In genomic region chr2:32689420-32689819, GRCm38 (mm10) we compare ENCODE assay signal across 9 mouse cellular contexts. TPM values are rescaled to one million over a fixed set of nuclear protein-coding genes. Genes with fewer than 3 reads are reported as not detected.
A peak's percentile ranks its signal among the peaks of the same experiment; 100 is the strongest.
DNase-seq lines count a peak whose midpoint lies in the region; ATAC-seq and TF ChIP-seq lines count a peak whose summit lies in the region.
"Had no signal": no experiment of that assay in that cellular context is flagged by ENCODE, and none has a peak within 500 bp of the region (broad histone marks: within the 10 kb centered on the region; RNA-seq: fewer than 3 reads in every experiment).

No protein-coding gene starts in this region.

- H3K27me3 ChIP-seq in lung, embryonic 14.5 days (ENCODE audit: insufficient read depth, low read length) = no peaks in the 10 kb centered on the region
- H3K27me3 ChIP-seq: liver, embryonic 15.5 days had no signal

- no peak overlapping the region for H3K4me3 ChIP-seq in lung, embryonic 14.5 days (ENCODE audit: low read depth, low read length)
- H3K4me3 ChIP-seq: liver, embryonic 15.5 days had no signal

- peaks cover 46% of the 10 kb centered on the region for H3K36me3 ChIP-seq in lung, embryonic 14.5 days (ENCODE audit: insufficient read depth)

- no peaks in the 10 kb centered on the region for H3K9me3 ChIP-seq in lung, embryonic 14.5 days (ENCODE audit: low read depth, low read length)
- H3K9me3 ChIP-seq: liver, embryonic 15.5 days had no signal

- WGBS in lung, embryonic 14.5 days = 21% methylated on average over 5 of the region's 5 CpGs

- TF ChIP-seq CTCF in lung, embryonic 14.5 days (IDR thresholded peaks at IDR 0.05; ENCODE audit: low read depth) = peak; percentile 100

- intact Hi-C loops in gastrocnemius, postnatal 36 days (cut with DNase I) = loop anchor here (1.0 to 5.0 kb wide), 2 partner anchors 56 to 107 kb away; no protein-coding TSS in a partner anchor

- no peak overlapping the region for H3K9ac ChIP-seq in lung, embryonic 14.5 days
- H3K9ac ChIP-seq: liver, embryonic 15.5 days had no signal

- DNase-seq in CD4-positive helper T cell, adult 2 months (ENCODE audit: low read depth, low spot score) = peak; percentile 89
- peak; percentile 67 for DNase-seq in WW6 (ENCODE audit: low read depth, low spot score)
- DNase-seq in cerebellum, postnatal 25 days = peak; percentile 91 to 94
- peak; percentile 81 to 87 for DNase-seq in gastrocnemius, postnatal 36 days
- peak; percentile 95 to 96 for DNase-seq in kidney, postnatal 4 days
- DNase-seq in lung, embryonic 14.5 days = peak; percentile 95
- peak; percentile 90 to 93 for DNase-seq in right cerebral cortex, postnatal 10 days (ENCODE audit: low spot score in 2 of 2)
- DNase-seq in urinary bladder, postnatal 14 days (ENCODE audit: low spot score) = peak; percentile 93

- ATAC-seq in lung, embryonic 14.5 days (ENCODE audit: insufficient read depth) = no peak

- peaks cover 12% of the 10 kb centered on the region for H3K4me1 ChIP-seq in lung, embryonic 14.5 days (ENCODE audit: insufficient read depth)

- H3K4me2 ChIP-seq in lung, embryonic 14.5 days = no peak overlapping the region
- H3K4me2 ChIP-seq: liver, embryonic 15.5 days had no signal

- no peak overlapping the region for H3K27ac ChIP-seq in lung, embryonic 14.5 days (ENCODE audit: low read depth)
- H3K27ac ChIP-seq: liver, embryonic 15.5 days had no signal

RNA-seq across cellular contexts. Expression of gene Fpgs, which starts 14.5 kb away (rescaled TPM):
- 1 to 10 TPM; 4.4 to 4.5 TPM for total RNA-seq in gastrocnemius, postnatal 36 days (2021)
- 28.4 and 32.7 TPM in 2 replicates for polyA plus RNA-seq in lung, embryonic 14.5 days (2014; fragmentation: Nextera tagmentation; extraction: Ambion mirVana)

RNA-seq across cellular contexts. Expression of gene Cdk9, which starts 23.5 kb away (rescaled TPM):
- 10 to 100 TPM; 18.1 to 21.0 TPM for total RNA-seq in gastrocnemius, postnatal 36 days (2021)
- 81.7 and 84.3 TPM in 2 replicates for polyA plus RNA-seq in lung, embryonic 14.5 days (2014; fragmentation: Nextera tagmentation; extraction: Ambion mirVana)

RNA-seq across cellular contexts. Expression of gene Sh2d3c, which starts 31.4 kb away (rescaled TPM):
- 1 to 10 TPM; 6.4 to 7.0 TPM for total RNA-seq in gastrocnemius, postnatal 36 days (2021)
- polyA plus RNA-seq in lung, embryonic 14.5 days (2014; fragmentation: Nextera tagmentation; extraction: Ambion mirVana) = 37.6 and 38.8 TPM in 2 replicates

RNA-seq across cellular contexts. Expression of gene Eng, which starts 43.0 kb away (rescaled TPM):
- total RNA-seq in gastrocnemius, postnatal 36 days (2021) = 10 to 100 TPM; 23.9 to 26.7 TPM
- 91.1 and 98.5 TPM in 2 replicates for polyA plus RNA-seq in lung, embryonic 14.5 days (2014; fragmentation: Nextera tagmentation; extraction: Ambion mirVana)

RNA-seq across cellular contexts. Expression of gene 6330409D20Rik, which starts 51.4 kb away (rescaled TPM):
- total RNA-seq in gastrocnemius, postnatal 36 days (2021) = not detected
- 0.20 TPM in 1 of 2 replicates, not detected in the other for polyA plus RNA-seq in lung, embryonic 14.5 days (2014; fragmentation: Nextera tagmentation; extraction: Ambion mirVana)
- polyA plus RNA-seq: liver, embryonic 15.5 days had no signal
